Mouse (Mus musculus): ENCODE measurements around the gene Sox6. TPM values are rescaled to one million over a fixed set of nuclear protein-coding genes. Genes with fewer than 3 reads are reported as not detected.

The Sox6 gene
- total RNA-seq, 2 experiments from 2014 or later, result 87.0 to 92.4 TPM

DNA sequence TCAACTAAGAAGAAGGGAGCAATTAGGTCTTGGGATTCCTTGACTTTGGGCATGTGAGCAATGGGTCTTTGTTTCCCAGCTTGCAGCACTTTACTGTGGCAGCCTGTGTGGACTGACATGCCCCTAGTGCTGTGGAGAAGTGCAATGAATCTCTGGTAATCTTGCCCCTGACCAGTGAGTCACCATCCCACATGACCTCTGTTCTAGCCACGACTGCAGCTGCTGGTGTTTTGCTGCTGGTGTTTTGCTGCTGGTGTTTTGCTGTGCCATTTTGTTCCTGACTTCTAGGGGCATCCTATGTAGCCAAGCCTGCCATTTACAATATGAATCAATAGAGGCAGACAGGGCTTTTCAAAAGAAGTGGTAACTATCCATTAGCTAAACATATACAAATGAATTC, 280.4 kb downstream of the Sox6 start:
- DNase-seq (ENCODE audit: low spot score in 2 of 2), result no peak

GRCm38 (mm10) chr7:115755272-115755671, 283.3 kb downstream of the Sox6 start:
- DNase-seq (ENCODE audit: low spot score in 2 of 2), result no peak

DNA sequence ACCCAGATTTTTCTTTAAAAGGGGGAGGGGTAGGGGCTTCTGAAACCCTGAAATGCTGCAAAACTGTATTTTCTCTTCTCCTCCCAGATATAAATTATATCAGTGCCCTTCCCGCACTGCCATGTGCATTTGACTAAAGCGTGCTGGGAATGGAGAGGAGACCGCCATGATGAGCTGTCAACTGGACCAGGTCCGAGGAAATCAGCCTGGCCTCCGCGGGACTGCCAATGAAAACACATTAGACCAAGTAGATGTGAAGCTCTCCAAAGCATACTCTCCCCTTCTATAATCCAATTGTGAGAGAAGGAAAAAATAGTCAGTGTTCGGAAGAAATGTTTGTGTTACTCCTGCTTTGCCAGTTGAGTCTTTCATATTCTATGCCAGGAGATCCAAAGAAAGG, 284.4 kb downstream of the Sox6 start:
- no peak for DNase-seq (ENCODE audit: low spot score in 2 of 2)

DNA sequence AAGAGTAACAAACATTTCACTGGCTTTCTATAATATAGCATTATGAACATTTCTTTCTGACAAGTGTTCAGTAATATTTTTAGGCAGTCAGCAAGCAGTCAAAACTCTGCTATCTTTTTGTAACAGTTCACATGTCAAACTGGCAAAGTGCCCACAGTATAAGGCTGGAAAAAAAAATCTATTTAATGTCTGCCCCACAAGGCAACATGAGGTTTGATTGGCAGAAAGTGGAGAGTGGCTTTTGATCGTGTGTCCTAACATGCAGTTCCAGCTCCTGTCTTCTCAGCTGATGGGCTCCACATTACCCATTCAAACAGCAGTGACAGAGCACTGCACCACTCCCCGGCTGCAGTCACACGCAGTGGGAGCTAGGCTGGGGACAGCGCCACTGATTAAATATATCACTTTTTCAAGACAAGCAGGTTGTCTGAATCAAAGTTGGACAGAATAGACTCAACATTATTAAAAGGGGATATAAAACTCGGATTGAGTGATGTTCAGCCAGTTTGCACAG, 286.4 kb downstream of the Sox6 start:
- DNase-seq (ENCODE audit: low spot score in 2 of 2), result no peak

DNA sequence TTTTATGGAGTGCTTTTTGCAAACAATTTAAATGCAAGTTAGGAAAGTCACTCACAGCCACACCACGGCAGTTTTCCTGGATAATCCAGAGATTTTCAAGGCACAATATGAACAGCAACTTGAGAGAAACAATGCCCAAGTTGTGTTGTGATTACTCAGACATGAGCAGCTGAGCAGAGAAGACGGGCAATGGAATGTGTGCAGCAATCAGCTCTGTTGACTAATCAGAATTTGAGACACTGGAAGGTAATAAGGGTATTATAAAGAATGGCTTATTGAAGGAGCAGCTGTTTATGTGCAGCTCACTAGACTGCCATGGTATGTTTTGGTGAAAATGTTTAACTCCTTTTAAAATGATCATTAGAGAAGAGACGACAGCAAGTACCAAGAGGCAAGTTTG, 287.5 kb downstream of the Sox6 start:
- DNase-seq (ENCODE audit: low spot score in 2 of 2), result no peak

GRCm38 (mm10) chr7:115750275-115750825, 288.2 kb downstream of the Sox6 start:
- DNase-seq (ENCODE audit: low spot score in 2 of 2), result no peak

DNA sequence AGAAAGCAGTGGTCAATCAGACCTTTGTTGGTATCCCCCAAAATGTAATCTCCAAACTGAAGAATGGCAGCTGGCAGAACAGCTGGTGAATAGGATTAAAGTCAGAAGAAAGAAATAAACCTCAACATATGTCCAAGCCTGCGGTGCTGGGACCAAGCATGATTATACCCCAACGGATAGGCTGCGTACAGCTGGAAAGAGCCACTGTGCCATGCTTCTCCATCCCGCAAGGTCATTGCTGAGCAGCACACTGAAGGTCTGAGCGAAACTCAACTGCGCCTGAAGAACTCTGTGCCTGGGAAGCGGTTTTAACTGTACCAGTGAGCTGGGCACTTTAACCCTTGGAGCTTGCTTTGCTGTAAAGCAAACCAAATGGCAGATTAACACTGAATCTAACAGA, 291.1 kb downstream of the Sox6 start:
- no peak for DNase-seq (ENCODE audit: low spot score in 2 of 2)

GRCm38 (mm10) chr7:115745672-115746253, 292.8 kb downstream of the Sox6 start:
- DNase-seq (ENCODE audit: low spot score in 2 of 2), result no peak

DNA sequence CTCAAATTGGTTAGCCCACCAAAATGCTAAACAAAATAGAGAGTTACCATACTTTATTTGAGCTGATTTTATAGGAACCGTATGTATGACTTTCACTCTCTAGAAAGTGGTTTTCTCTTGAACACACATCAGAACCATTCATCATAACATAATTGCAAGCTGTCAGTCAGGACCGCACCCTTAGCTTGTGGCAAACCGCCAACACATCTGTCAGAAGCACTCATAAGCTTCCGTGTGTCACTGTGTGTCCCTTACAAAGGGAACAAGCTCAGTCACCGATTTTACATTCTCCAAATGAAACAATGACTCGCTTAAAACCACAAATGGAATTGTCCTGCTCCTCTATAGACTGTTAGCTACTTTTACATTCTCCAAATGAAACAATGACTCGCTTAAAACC, 304.5 kb downstream of the Sox6 start:
- DNase-seq (ENCODE audit: low spot score in 2 of 2), result no peak

- no peak for DNase-seq (ENCODE audit: low spot score in 2 of 2)
Observed at GRCm38 (mm10) chr7:115732824-115733223, 305.8 kb downstream of the Sox6 start.

DNA sequence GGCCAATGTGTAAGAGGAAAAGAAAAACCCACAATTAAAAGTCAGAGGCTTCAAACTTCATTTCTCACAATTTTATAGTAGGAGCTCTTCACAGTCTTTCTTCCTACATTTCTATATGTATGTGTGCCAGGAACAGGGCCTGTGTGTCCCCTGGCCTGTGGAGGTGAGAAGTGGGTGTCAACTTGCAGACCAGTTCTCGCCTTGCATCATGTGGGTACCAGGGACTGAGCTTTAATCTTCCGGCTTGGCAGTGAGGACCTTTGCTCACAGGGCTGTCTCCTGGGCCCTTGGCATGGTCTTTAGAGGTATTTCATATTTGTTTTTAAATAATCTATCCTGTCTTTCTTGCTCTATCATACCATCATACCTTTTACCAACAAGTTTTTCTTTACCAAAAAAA, 311.8 kb downstream of the Sox6 start:
- no peak for DNase-seq (ENCODE audit: low spot score in 2 of 2)

DNA sequence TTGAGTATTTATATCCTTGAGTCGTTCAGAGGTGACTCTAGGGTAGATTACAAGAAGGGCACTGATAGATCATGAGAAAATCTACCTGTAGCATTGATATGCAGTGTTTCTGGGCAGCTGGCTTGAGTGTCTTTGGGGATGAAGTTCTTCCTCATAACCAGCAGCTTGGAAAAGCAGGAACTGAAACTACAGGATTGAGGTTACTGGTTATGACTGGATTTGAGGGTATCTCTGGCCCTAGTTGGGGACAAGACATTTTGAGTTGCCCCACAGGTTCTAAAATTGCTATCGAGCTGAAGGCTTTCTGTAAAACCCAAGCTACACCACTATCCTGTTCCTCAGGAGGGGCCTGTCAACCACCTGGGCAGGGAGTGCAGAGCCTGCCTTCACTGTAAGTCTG, 314.2 kb downstream of the Sox6 start:
- DNase-seq (ENCODE audit: low spot score in 2 of 2), result no peak

- no peak for DNase-seq (ENCODE audit: low spot score in 2 of 2)
Observed at GRCm38 (mm10) chr7:115721624-115722540, 316.7 kb downstream of the Sox6 start.

GRCm38 (mm10) chr7:115719791-115720190, 318.8 kb downstream of the Sox6 start:
- DNase-seq (ENCODE audit: low spot score in 2 of 2), result no peak

GRCm38 (mm10) chr7:115706141-115706540, 332.5 kb downstream of the Sox6 start:
- DNase-seq (ENCODE audit: low spot score in 2 of 2), result no peak

GRCm38 (mm10) chr7:115698105-115698504, 340.5 kb downstream of the Sox6 start:
- DNase-seq (ENCODE audit: low spot score in 2 of 2), result no peak

DNA sequence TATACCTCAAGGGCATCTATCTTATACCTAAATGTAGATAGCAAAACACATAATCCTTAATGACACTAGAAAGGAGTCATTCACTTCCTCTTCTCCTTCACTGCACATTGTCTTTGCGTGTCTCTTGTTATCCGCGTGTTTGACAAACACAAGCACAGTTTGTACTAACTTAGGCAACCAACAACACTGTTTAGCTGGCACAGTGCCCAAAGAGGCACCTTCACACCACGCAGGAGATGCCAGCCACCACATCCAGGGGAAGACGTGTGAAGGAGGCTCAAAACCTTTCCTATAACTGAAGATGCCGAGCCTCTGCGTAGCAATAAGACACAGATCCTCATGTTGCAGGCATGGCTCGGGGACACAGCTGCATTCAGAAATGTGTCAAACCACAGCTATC, 345.4 kb downstream of the Sox6 start:
- no peak for DNase-seq (ENCODE audit: low spot score in 2 of 2)

GRCm38 (mm10) chr7:115691091-115691490, 347.5 kb downstream of the Sox6 start:
- no peak for DNase-seq (ENCODE audit: low spot score in 2 of 2)

- no peak for DNase-seq (ENCODE audit: low spot score in 2 of 2)
Observed at GRCm38 (mm10) chr7:115686687-115687086, 351.9 kb downstream of the Sox6 start.

- DNase-seq (ENCODE audit: low spot score in 2 of 2), result no peak
Observed at GRCm38 (mm10) chr7:115684142-115684541, 354.5 kb downstream of the Sox6 start.

DNA sequence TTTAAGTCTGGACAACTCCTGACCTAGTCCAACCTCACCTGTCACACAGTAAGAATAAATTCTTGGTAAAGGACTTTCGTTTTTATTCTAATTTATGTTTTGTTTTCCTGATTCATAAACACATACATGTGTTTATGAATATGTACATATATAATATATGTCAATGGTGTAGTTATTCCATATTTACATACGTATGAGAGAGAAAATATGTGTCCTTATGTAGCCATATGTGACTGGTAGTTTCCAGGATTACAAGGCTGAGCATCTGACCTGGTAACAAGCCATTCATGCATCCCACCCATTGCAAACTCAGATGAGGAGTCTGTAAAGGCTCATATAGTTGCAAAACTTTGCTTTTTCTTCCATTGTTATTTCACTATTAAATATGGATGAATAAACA, 366.8 kb downstream of the Sox6 start:
- no peak for DNase-seq (ENCODE audit: low spot score in 2 of 2)

DNA sequence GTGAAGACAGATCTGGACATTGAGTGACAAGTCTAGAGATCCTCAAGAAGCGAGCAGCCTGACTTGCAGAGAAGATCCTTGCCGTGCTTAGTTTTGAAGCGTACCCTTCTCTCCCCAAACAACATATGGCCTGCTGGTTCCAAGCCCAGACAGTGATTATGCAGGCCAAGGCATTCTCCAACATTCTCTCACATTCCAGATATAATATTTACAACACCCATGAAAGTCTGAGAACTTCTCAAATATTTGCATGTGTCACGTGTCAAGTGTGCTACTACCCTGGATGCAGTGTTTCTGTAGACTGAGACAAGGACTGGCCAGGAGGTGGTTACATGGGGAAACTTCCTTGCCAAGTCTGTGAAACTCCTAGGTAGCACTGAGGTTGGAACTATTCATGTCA, 367.3 kb downstream of the Sox6 start:
- no peak for DNase-seq (ENCODE audit: low spot score in 2 of 2)
